Mouse (Mus musculus) adrenal gland, adult 10 weeks (tissue): ENCODE results near the gene Trim80. TPM values are rescaled to one million over a fixed set of nuclear protein-coding genes. Genes with fewer than 3 reads are reported as not detected.

Experiments used
- polyA plus RNA-seq: library from polyadenylated mRNA; stranded (reverse); fragments of 350-450 nt; fragmentation: Illumina TruSeq; extraction: RNeasy Lipid Tissue Mini Kit (QIAGEN cat#74804); gene quantifications from one replicate; pipeline ENCODE4 v1.2.3, GENCODE M21; 2014; ENCODE audit warnings: low read depth, low replicate concordance

Gene Trim80
- not detected for polyA plus RNA-seq

GRCm38 (mm10) chr11:115439906-115440595 lies at the start of gene Trim80:
Gene Trim80 (plus strand): TSS chr11:115440545.

GRCm38 (mm10) chr11:115403338-115404124 lies 36.8 kb upstream of the Trim80 start, which contains the start of gene Mrpl58:
Gene Mrpl58 (plus strand): TSS chr11:115403752.

GRCm38 (mm10) chr11:115419531-115420237 lies 20.7 kb upstream of the Trim80 start, which contains the start of the genes Atp5h and Kctd2:
Gene Atp5h (minus strand): TSS chr11:115419962.
Gene Kctd2 (plus strand): TSS chr11:115420128.

GRCm38 (mm10) chr11:115462243-115462891 lies 22.0 kb downstream of the Trim80 start, which contains the start of gene Slc16a5:
Gene Slc16a5 (plus strand): TSS chr11:115462474.

GRCm38 (mm10) chr11:115475025-115475757 lies 34.8 kb downstream of the Trim80 start, which contains the start of gene Armc7:
Gene Armc7 (plus strand): TSS chr11:115475667.

GRCm38 (mm10) chr11:115491356-115492083 lies 51.2 kb downstream of the Trim80 start, which contains the start of gene Nt5c:
Gene Nt5c (minus strand): TSS chr11:115491862.

Other genes with a start within 250 kb of the Trim80 start
- gene Grin2c, start 173.3 kb upstream of the Trim80 start, polyA plus RNA-seq = not detected
- gene Fdxr, start 163.5 kb upstream of the Trim80 start, polyA plus RNA-seq = 73.6 TPM
- gene Fads6, start 142.9 kb upstream of the Trim80 start, polyA plus RNA-seq = 35.8 TPM
- gene Otop2, start 133.4 kb upstream of the Trim80 start, polyA plus RNA-seq = not detected
- not detected for gene Ush1g, start 118.5 kb upstream of the Trim80 start, polyA plus RNA-seq
- gene Otop3, start 105.8 kb upstream of the Trim80 start, polyA plus RNA-seq = not detected
- gene Hid1, start 72.8 kb upstream of the Trim80 start, polyA plus RNA-seq = 6.2 TPM
- 4.8 TPM for gene Cdr2l, start 58.6 kb upstream of the Trim80 start, polyA plus RNA-seq
- gene Mrpl58, start 36.8 kb upstream of the Trim80 start, polyA plus RNA-seq = 17.7 TPM
- gene Atp5h, start 20.6 kb upstream of the Trim80 start, polyA plus RNA-seq = 611 TPM
- gene Kctd2, start 20.4 kb upstream of the Trim80 start, polyA plus RNA-seq = 64.0 TPM
- gene Slc16a5, start 21.9 kb downstream of the Trim80 start, polyA plus RNA-seq = not detected
- 0.82 TPM for gene Armc7, start 35.1 kb downstream of the Trim80 start, polyA plus RNA-seq
- 4.6 TPM for gene Nt5c, start 51.3 kb downstream of the Trim80 start, polyA plus RNA-seq
- gene Jpt1, start 73.8 kb downstream of the Trim80 start, polyA plus RNA-seq = 14.9 TPM
- gene Sumo2, start 95.7 kb downstream of the Trim80 start, polyA plus RNA-seq = 1,647 TPM
- 42.1 TPM for gene Nup85, start 123.9 kb downstream of the Trim80 start, polyA plus RNA-seq
- gene Mrps7, start 163.4 kb downstream of the Trim80 start, polyA plus RNA-seq = 8.8 TPM
- 3.3 TPM for gene Gga3, start 163.5 kb downstream of the Trim80 start, polyA plus RNA-seq
- 54.5 TPM for gene Mif4gd, start 172.4 kb downstream of the Trim80 start, polyA plus RNA-seq
- 6.1 TPM for gene Slc25a19, start 187.8 kb downstream of the Trim80 start, polyA plus RNA-seq